Mouse (Mus musculus) olfactory bulb, adult 2 months (tissue): ENCODE measurements around the gene Chn1. TPM values are rescaled to one million over a fixed set of nuclear protein-coding genes. Genes with fewer than 3 reads are reported as not detected.

Experiments
- H3K27ac ChIP-seq: fragments of 200-500 bp; 2 replicates; pipeline ENCODE4 v1.5.1; 2012; ENCODE audit warnings: low read depth, low read length; ENCODE audit not compliant: insufficient read depth
- H3K4me1 ChIP-seq: fragments of 200-500 bp; 2 replicates; pipeline ENCODE4 v1.6.1; 2012; ENCODE audit warnings: low read length; ENCODE audit not compliant: control insufficient read depth, insufficient read depth
- H3K4me3 ChIP-seq: fragments of 200-500 bp; 2 replicates; pipeline ENCODE4 v1.5.1; 2012; ENCODE audit warnings: mild to moderate bottlenecking, low read depth, low read length, moderate library complexity; ENCODE audit not compliant: insufficient read depth
- CTCF ChIP-seq: fragments of 200-500 bp; IDR thresholded peaks from 2 replicates; pipeline ENCODE4 v1.5.1; 2012; ENCODE audit warnings: low read depth, mild to moderate bottlenecking, low read length, moderate library complexity; ENCODE audit not compliant: insufficient read depth
- POLR2A ChIP-seq: fragments of 200-500 bp; IDR thresholded peaks from 2 replicates; pipeline ENCODE4 v1.6.1; 2012; ENCODE audit warnings: mild to moderate bottlenecking, low read depth, low read length, moderate library complexity; ENCODE audit not compliant: insufficient read depth
- WGBS: fragments of 180-500 bp; shearing (Covaris S2); methylation state at CpG from one replicate; pipeline ENCODE4 v1.1.7; 2018; 5-methylcytosine and 5-hydroxymethylcytosine counted together
- polyA plus RNA-seq: library from polyadenylated mRNA; stranded (reverse); fragments of >200 nt; gene quantifications from 2 replicates; pipeline ENCODE4 v1.2.4, GENCODE M21; 2012; ENCODE audit warnings: low replicate concordance; ENCODE audit not compliant: missing spikeins, insufficient read depth, insufficient read length

Gene Chn1
- polyA plus RNA-seq, 1 experiment: not detected

- no peak for TF ChIP-seq CTCF
- TF ChIP-seq POLR2A: no peak
- no peak overlapping the region for H3K27ac ChIP-seq
- WGBS: 94% methylated on average over 7 of the region's 7 CpGs
- H3K4me3 ChIP-seq: no peak overlapping the region
- no peaks in the 10 kb centered on the region for H3K4me1 ChIP-seq
Observed at GRCm38 (mm10) chr2:73759899-73760298, 15.2 kb downstream of the Chn1 start.

GRCm38 (mm10) chr2:73759027-73759426, 16.1 kb downstream of the Chn1 start:
- H3K27ac ChIP-seq: no peak overlapping the region
- TF ChIP-seq CTCF: no peak
- no peak for TF ChIP-seq POLR2A
- no peak overlapping the region for H3K4me3 ChIP-seq
- no peaks in the 10 kb centered on the region for H3K4me1 ChIP-seq
- 85% methylated on average over 5 of the region's 5 CpGs for WGBS

GRCm38 (mm10) chr2:73747297-73747696, 27.8 kb downstream of the Chn1 start:
- H3K27ac ChIP-seq: no peak overlapping the region
- no peak overlapping the region for H3K4me3 ChIP-seq
- no peaks in the 10 kb centered on the region for H3K4me1 ChIP-seq
- WGBS: 80% methylated on average over 1 of the region's 1 CpGs
- no peak for TF ChIP-seq CTCF
- no peak for TF ChIP-seq POLR2A

- H3K4me3 ChIP-seq: no peak overlapping the region
- no peaks in the 10 kb centered on the region for H3K4me1 ChIP-seq
- TF ChIP-seq CTCF (no peak), POLR2A (no peak)
- H3K27ac ChIP-seq: no peak overlapping the region
- 89% methylated on average over 1 of the region's 1 CpGs for WGBS
Observed at GRCm38 (mm10) chr2:73746375-73746770, 28.8 kb downstream of the Chn1 start.

GRCm38 (mm10) chr2:73745647-73746374, 29.3 kb downstream of the Chn1 start:
- no peak overlapping the region for H3K4me3 ChIP-seq
- no peaks in the 10 kb centered on the region for H3K4me1 ChIP-seq
- TF ChIP-seq CTCF: no peak
- no peak for TF ChIP-seq POLR2A
- 37% methylated on average over 3 of the region's 3 CpGs for WGBS
- no peak overlapping the region for H3K27ac ChIP-seq

- Histone ChIP-seq H3K4me3 (no peak overlapping the region), H3K27ac (no peak overlapping the region), H3K4me1 (no peaks in the 10 kb centered on the region)
- 86% methylated on average over 3 of the region's 3 CpGs for WGBS
- TF ChIP-seq POLR2A (no peak), CTCF (no peak)
Observed at GRCm38 (mm10) chr2:73741286-73741685, 33.9 kb downstream of the Chn1 start.

- no peaks in the 10 kb centered on the region for H3K4me1 ChIP-seq
- H3K27ac ChIP-seq: no peak overlapping the region
- 36% methylated on average over 2 of the region's 2 CpGs for WGBS
- H3K4me3 ChIP-seq: no peak overlapping the region
- no peak for TF ChIP-seq CTCF
Observed at GRCm38 (mm10) chr2:73727868-73728267, 47.3 kb downstream of the Chn1 start.

GRCm38 (mm10) chr2:73724934-73725333, 50.2 kb downstream of the Chn1 start:
- TF ChIP-seq CTCF (no peak), POLR2A (no peak)
- Histone ChIP-seq H3K4me1 (no peaks in the 10 kb centered on the region), H3K4me3 (no peak overlapping the region), H3K27ac (no peak overlapping the region)
- WGBS: 82% methylated on average over 3 of the region's 3 CpGs

- WGBS: 60% methylated on average over 4 of the region's 4 CpGs
- H3K4me1 ChIP-seq: no peaks in the 10 kb centered on the region
- TF ChIP-seq POLR2A (no peak), CTCF (no peak)
- no peak overlapping the region for H3K4me3 ChIP-seq
- H3K27ac ChIP-seq: no peak overlapping the region
Observed at GRCm38 (mm10) chr2:73721821-73722220, 53.3 kb downstream of the Chn1 start.

- TF ChIP-seq CTCF: no peak
- no peak for TF ChIP-seq POLR2A
- H3K27ac ChIP-seq: no peak overlapping the region
- no peak overlapping the region for H3K4me3 ChIP-seq
- no peaks in the 10 kb centered on the region for H3K4me1 ChIP-seq
Observed at GRCm38 (mm10) chr2:73712481-73712880, 62.7 kb downstream of the Chn1 start.
